Mouse (Mus musculus): ENCODE measurements at regions not wholly inside any gene's neighbourhood (a gene's known extent, or its start where the extent isn't known, plus 50 kb on each side); places are given as distances from the start of the nearest gene placed in this dataset.

GRCm38 (mm10) chr19:26938911-26939310 lies 53.2 kb downstream of the Gm815 start:
- Histone ChIP-seq H3K9ac (no peak overlapping the region), H3K4me2 (ENCODE audit: low read depth) (no peak overlapping the region), H3K4me3 (ENCODE audit: low read depth, low read length) (no peak overlapping the region), H3K36me3 (ENCODE audit: insufficient read depth) (no peaks in the 10 kb centered on the region), H3K9me3 (ENCODE audit: low read length) (no peaks in the 10 kb centered on the region), H3K4me1 (ENCODE audit: insufficient read depth) (no peaks in the 10 kb centered on the region), H3K27ac (ENCODE audit: low read depth, low read length) (no peak overlapping the region), H3K27me3 (ENCODE audit: insufficient read depth, low read length) (no peaks in the 10 kb centered on the region)
- ATAC-seq (no peak), DNase-seq (peak; percentile 14)
- no peak for TF ChIP-seq CTCF (IDR thresholded peaks at IDR 0.05; ENCODE audit: low read depth)
- 70% methylated on average over 8 of the region's 8 CpGs for WGBS

- H3K4me1 ChIP-seq (ENCODE audit: insufficient read depth), result no peaks in the 10 kb centered on the region
- 83% methylated on average over 2 of the region's 2 CpGs for WGBS
Observed at GRCm38 (mm10) chr19:26944006-26944405, 58.3 kb downstream of the Gm815 start.

GRCm38 (mm10) chr19:26946562-26946961 lies 60.9 kb downstream of the Gm815 start:
- H3K4me3 ChIP-seq (ENCODE audit: low read depth, low read length), result no peak overlapping the region
- TF ChIP-seq CTCF (IDR thresholded peaks at IDR 0.05; ENCODE audit: low read depth), result no peak
- H3K9me3 ChIP-seq (ENCODE audit: low read length), result no peaks in the 10 kb centered on the region
- no peak overlapping the region for H3K9ac ChIP-seq
- H3K36me3 ChIP-seq (ENCODE audit: insufficient read depth), result no peaks in the 10 kb centered on the region
- no peak for DNase-seq
- 90% methylated on average over 3 of the region's 3 CpGs for WGBS
- H3K27me3 ChIP-seq (ENCODE audit: insufficient read depth, low read length), result no peaks in the 10 kb centered on the region
- no peak overlapping the region for H3K27ac ChIP-seq (ENCODE audit: low read depth, low read length)
- no peak for ATAC-seq
- no peak overlapping the region for H3K4me2 ChIP-seq (ENCODE audit: low read depth)
- H3K4me1 ChIP-seq (ENCODE audit: insufficient read depth), result no peaks in the 10 kb centered on the region

More at GRCm38 (mm10) chr19:26944006-26944405, 58.3 kb downstream of the Gm815 start:
- no peak overlapping the region for H3K4me2 ChIP-seq (ENCODE audit: low read depth)
- DNase-seq, result no peak
- no peak for TF ChIP-seq CTCF (IDR thresholded peaks at IDR 0.05; ENCODE audit: low read depth)
- H3K9ac ChIP-seq, result no peak overlapping the region
- ATAC-seq, result no peak
- no peaks in the 10 kb centered on the region for H3K27me3 ChIP-seq (ENCODE audit: insufficient read depth, low read length)
- no peak overlapping the region for H3K27ac ChIP-seq (ENCODE audit: low read depth, low read length)
- H3K4me3 ChIP-seq (ENCODE audit: low read depth, low read length), result no peak overlapping the region
- no peaks in the 10 kb centered on the region for H3K36me3 ChIP-seq (ENCODE audit: insufficient read depth)
- no peaks in the 10 kb centered on the region for H3K9me3 ChIP-seq (ENCODE audit: low read length)

GRCm38 (mm10) chr19:26948479-26948878 lies 62.8 kb downstream of the Gm815 start:
- WGBS, result 97% methylated on average over 2 of the region's 2 CpGs
- H3K4me3 ChIP-seq (ENCODE audit: low read depth, low read length), result no peak overlapping the region
- no peaks in the 10 kb centered on the region for H3K27me3 ChIP-seq (ENCODE audit: insufficient read depth, low read length)
- no peak overlapping the region for H3K4me2 ChIP-seq (ENCODE audit: low read depth)
- TF ChIP-seq CTCF (IDR thresholded peaks at IDR 0.05; ENCODE audit: low read depth), result no peak
- DNase-seq, result no peak
- ATAC-seq, result no peak
- H3K9me3 ChIP-seq (ENCODE audit: low read length), result no peaks in the 10 kb centered on the region
- H3K36me3 ChIP-seq (ENCODE audit: insufficient read depth), result no peaks in the 10 kb centered on the region
- H3K27ac ChIP-seq (ENCODE audit: low read depth, low read length), result no peak overlapping the region
- no peaks in the 10 kb centered on the region for H3K4me1 ChIP-seq (ENCODE audit: insufficient read depth)
- H3K9ac ChIP-seq, result no peak overlapping the region

GRCm38 (mm10) chr19:26949153-26949552 lies 63.5 kb downstream of the Gm815 start:
- ATAC-seq (no peak), DNase-seq (no peak)
- WGBS, result 79% methylated on average over 4 of the region's 4 CpGs
- H3K4me2 ChIP-seq (ENCODE audit: low read depth), result no peak overlapping the region
- no peak overlapping the region for H3K27ac ChIP-seq (ENCODE audit: low read depth, low read length)
- H3K9me3 ChIP-seq (ENCODE audit: low read length), result no peaks in the 10 kb centered on the region
- H3K36me3 ChIP-seq (ENCODE audit: insufficient read depth), result no peaks in the 10 kb centered on the region
- no peak overlapping the region for H3K4me3 ChIP-seq (ENCODE audit: low read depth, low read length)
- TF ChIP-seq CTCF (IDR thresholded peaks at IDR 0.05; ENCODE audit: low read depth), result no peak
- H3K27me3 ChIP-seq (ENCODE audit: insufficient read depth, low read length), result no peaks in the 10 kb centered on the region
- no peak overlapping the region for H3K9ac ChIP-seq
- no peaks in the 10 kb centered on the region for H3K4me1 ChIP-seq (ENCODE audit: insufficient read depth)

GRCm38 (mm10) chr19:26953348-26953747 lies 67.7 kb downstream of the Gm815 start:
- ATAC-seq, result peak; percentile 71
- Histone ChIP-seq H3K27me3 (ENCODE audit: insufficient read depth, low read length) (no peaks in the 10 kb centered on the region), H3K9me3 (ENCODE audit: low read length) (no peaks in the 10 kb centered on the region)

GRCm38 (mm10) chr19:26966055-26966760 lies 80.5 kb downstream of the Gm815 start:
- no peaks in the 10 kb centered on the region for H3K9me3 ChIP-seq (ENCODE audit: low read length)

More at GRCm38 (mm10) chr19:26953348-26953747, 67.7 kb downstream of the Gm815 start:
- H3K36me3 ChIP-seq (ENCODE audit: insufficient read depth), result no peaks in the 10 kb centered on the region
- H3K27ac ChIP-seq (ENCODE audit: low read depth, low read length), result no peak overlapping the region
- H3K4me1 ChIP-seq (ENCODE audit: insufficient read depth), result no peaks in the 10 kb centered on the region
- 70% methylated on average over 8 of the region's 8 CpGs for WGBS
- TF ChIP-seq CTCF (IDR thresholded peaks at IDR 0.05; ENCODE audit: low read depth), result peak; percentile 64
- H3K4me2 ChIP-seq (ENCODE audit: low read depth), result no peak overlapping the region
- no peak overlapping the region for H3K9ac ChIP-seq
- peak; percentile 72 for DNase-seq
- H3K4me3 ChIP-seq (ENCODE audit: low read depth, low read length), result no peak overlapping the region

More at GRCm38 (mm10) chr19:26966055-26966760, 80.5 kb downstream of the Gm815 start:
- no peak overlapping the region for H3K4me3 ChIP-seq (ENCODE audit: low read depth, low read length)
- no peak overlapping the region for H3K27ac ChIP-seq (ENCODE audit: low read depth, low read length)
- no peak overlapping the region for H3K4me2 ChIP-seq (ENCODE audit: low read depth)
- no peak for TF ChIP-seq CTCF (IDR thresholded peaks at IDR 0.05; ENCODE audit: low read depth)
- DNase-seq, result no peak
- H3K36me3 ChIP-seq (ENCODE audit: insufficient read depth), result no peaks in the 10 kb centered on the region
- no peak overlapping the region for H3K9ac ChIP-seq
- WGBS, result 90% methylated on average over 6 of the region's 6 CpGs
- H3K4me1 ChIP-seq (ENCODE audit: insufficient read depth), result no peaks in the 10 kb centered on the region
- no peak for ATAC-seq
- no peaks in the 10 kb centered on the region for H3K27me3 ChIP-seq (ENCODE audit: insufficient read depth, low read length)

All from forebrain, postnatal 0 days (tissue).